In genomic region chr9:83652590-83653172, GRCm38 (mm10) we compare ENCODE assay signal across 8 mouse cellular contexts.
DNase-seq lines count a peak whose midpoint lies in the region; ATAC-seq and TF ChIP-seq lines count a peak whose summit lies in the region.

No protein-coding gene starts in this region.

- dilution Hi-C loops in CH12.LX (cut with MboI; ENCODE audit: extremely low pct_ligation_motif_present, extremely low pct_unique_long_range_greater_than_20kb, low sequenced_read_pairs): no loop called here

- no peaks in the 10 kb centered on the region for H3K27me3 ChIP-seq in kidney, embryonic 15.5 days
- no peaks in the 10 kb centered on the region for H3K27me3 ChIP-seq in CH12.LX (replicated peaks)
- H3K27me3 ChIP-seq in kidney, postnatal 0 days (ENCODE audit: insufficient read depth, low read length): no peaks in the 10 kb centered on the region
- H3K27me3 ChIP-seq in hindbrain, embryonic 14.5 days (ENCODE audit: control insufficient read depth, insufficient read depth, low read length): no peaks in the 10 kb centered on the region

- 31% methylated on average over 15 of the region's 15 CpGs for WGBS in kidney, embryonic 15.5 days
- WGBS in kidney, postnatal 0 days: 38% methylated on average over 15 of the region's 15 CpGs
- WGBS in hindbrain, embryonic 14.5 days: 31% methylated on average over 15 of the region's 15 CpGs

- no peak overlapping the region for H3K4me2 ChIP-seq in kidney, embryonic 15.5 days
- H3K4me2 ChIP-seq in CH12.LX (ENCODE audit: insufficient read depth, low read depth, poor library complexity, severe bottlenecking): peak overlapping the region; percentile 74
- no peak overlapping the region for H3K4me2 ChIP-seq in kidney, postnatal 0 days (ENCODE audit: low read length)
- no peak overlapping the region for H3K4me2 ChIP-seq in hindbrain, embryonic 14.5 days (replicated peaks)

- 0 out of 2 replicates have a peak, but pooled peaks cover 5% of the 10 kb centered on the region for H3K4me1 ChIP-seq in kidney, embryonic 15.5 days
- peaks cover 0 to 20% of the 10 kb centered on the region in 2 experiments; a peak in 2 of 4 replicates for H3K4me1 ChIP-seq in CH12.LX (ENCODE audit: control insufficient read depth in 1 of 2, insufficient read depth in 2 of 2)
- peaks cover 5% of the 10 kb centered on the region; the same call in 1 of the 2 replicates for H3K4me1 ChIP-seq in kidney, postnatal 0 days (replicated peaks; ENCODE audit: insufficient read depth, low read length)
- peaks cover 17% of the 10 kb centered on the region for H3K4me1 ChIP-seq in hindbrain, embryonic 14.5 days (replicated peaks; ENCODE audit: control insufficient read depth, insufficient read depth, low read length)

- H3K9me3 ChIP-seq in kidney, embryonic 15.5 days (replicated peaks): no peaks in the 10 kb centered on the region
- H3K9me3 ChIP-seq in CH12.LX (replicated peaks; ENCODE audit: low read length): peaks cover 2% of the 10 kb centered on the region
- no peaks in the 10 kb centered on the region for H3K9me3 ChIP-seq in kidney, postnatal 0 days (replicated peaks; ENCODE audit: low read length)
- H3K9me3 ChIP-seq in hindbrain, embryonic 14.5 days (ENCODE audit: control insufficient read depth, low read length): no peaks in the 10 kb centered on the region

- no peak overlapping the region for H3K27ac ChIP-seq in kidney, embryonic 15.5 days
- H3K27ac ChIP-seq in CH12.LX (ENCODE audit: insufficient read depth, low read depth): no peak overlapping the region
- H3K27ac ChIP-seq in kidney, postnatal 0 days: no peak overlapping the region
- no peak overlapping the region for H3K27ac ChIP-seq in hindbrain, embryonic 14.5 days

- peak; percentile 37; the same call in 1 of the 2 replicates for ATAC-seq in kidney, embryonic 15.5 days (replicated peaks; ENCODE audit: low FRiP score)
- ATAC-seq in activated CD4-positive, CD25-positive, alpha-beta regulatory T cell, adult 4 months: peak; percentile 81
- ATAC-seq in kidney, postnatal 0 days (replicated peaks; ENCODE audit: low FRiP score, low read depth): peak; percentile 73; the same call in 1 of the 2 replicates
- no peak for ATAC-seq in erythroblast, adult 5-6 weeks (replicated peaks; ENCODE audit: low FRiP score, poor library complexity, severe bottlenecking)
- ATAC-seq in hindbrain, embryonic 14.5 days (ENCODE audit: low FRiP score): no peak

- no peak overlapping the region for H3K9ac ChIP-seq in kidney, embryonic 15.5 days
- no peak overlapping the region; the same call in 1 of the 2 replicates for H3K9ac ChIP-seq in CH12.LX (ENCODE audit: insufficient read depth, low read depth)
- no peak overlapping the region for H3K9ac ChIP-seq in kidney, postnatal 0 days (ENCODE audit: low read depth, low read length)
- no peak overlapping the region for H3K9ac ChIP-seq in hindbrain, embryonic 14.5 days

- DNase-seq in kidney, postnatal 25 days: no peak
- DNase-seq in CH12.LX (ENCODE audit: extremely low read depth): peak; percentile 61
- DNase-seq in kidney, postnatal 0 days (ENCODE audit: low spot score): peak; percentile 47
- no peak for DNase-seq in left cerebral cortex, adult 9 months (ENCODE audit: low spot score in 2 of 2)
- no peak for DNase-seq in hindbrain, embryonic 14.5 days (ENCODE audit: low spot score)

- no peak overlapping the region for H3K4me3 ChIP-seq in kidney, embryonic 15.5 days (replicated peaks)
- peak overlapping the region in 1 of 3 experiments; percentile 25 for H3K4me3 ChIP-seq in CH12.LX (replicated peaks in 1 of 3; ENCODE audit: low read depth in 2 of 3, low read length in 2 of 3, poor library complexity in 1 of 3)
- no peak overlapping the region for H3K4me3 ChIP-seq in kidney, postnatal 0 days (replicated peaks; ENCODE audit: low read depth, low read length)
- H3K4me3 ChIP-seq in hindbrain, embryonic 14.5 days (replicated peaks; ENCODE audit: low read length): no peak overlapping the region

- in situ Hi-C loops in CH12.LX (cut with MboI; ENCODE audit: low pct_ligation_motif_present, low pct_unique_long_range_greater_than_20kb, low sequenced_read_pairs): no loop called here

- peak; percentile 88 to 92 for TF ChIP-seq CTCF in CH12.LX (conservative IDR thresholded peaks at IDR 0.05 in 1 of 2, IDR thresholded peaks at IDR 0.05 in 1 of 2; ENCODE audit: low read depth in 2 of 2, low read length in 2 of 2)
- TF ChIP-seq CTCF in kidney, postnatal 0 days (IDR thresholded peaks at IDR 0.05; ENCODE audit: low read depth): peak; percentile 71

- H3K36me3 ChIP-seq in kidney, embryonic 15.5 days: no peaks in the 10 kb centered on the region
- H3K36me3 ChIP-seq in CH12.LX (replicated peaks in 1 of 2; ENCODE audit: control insufficient read depth in 1 of 2, insufficient read depth in 1 of 2, low read length in 1 of 2): no peaks in the 10 kb centered on the region
- H3K36me3 ChIP-seq in kidney, postnatal 0 days (ENCODE audit: insufficient read depth, low read length): no peaks in the 10 kb centered on the region
- no peaks in the 10 kb centered on the region for H3K36me3 ChIP-seq in hindbrain, embryonic 14.5 days (replicated peaks; ENCODE audit: control insufficient read depth, insufficient read depth)

- H3K79me2 ChIP-seq in CH12.LX (replicated peaks; ENCODE audit: control insufficient read depth, extremely low read depth, insufficient read depth, poor library complexity, severe bottlenecking): no peaks in the 10 kb centered on the region

- no peak for TF ChIP-seq EP300 in CH12.LX (IDR thresholded peaks at IDR 0.05; ENCODE audit: low read length)

- peak; percentile 58 for TF ChIP-seq RAD21 in CH12.LX (IDR thresholded peaks at IDR 0.05; ENCODE audit: low read depth, low read length)

- TF ChIP-seq POLR2A in CH12.LX (IDR thresholded peaks at IDR 0.05; ENCODE audit: low read depth, low read length): no peak

TF ChIP-seq in CH12.LX, 34 proteins besides CTCF, POLR2A, EP300 and RAD21:
- TF ChIP-seq GABPA (IDR thresholded peaks at IDR 0.05; ENCODE audit: insufficient replicate concordance, low read depth, low read length) (no peak), ZC3H11A (IDR thresholded peaks at IDR 0.05; ENCODE audit: low read depth, low read length) (no peak), TBP (conservative IDR thresholded peaks at IDR 0.05; ENCODE audit: low read depth, low read length) (no peak), MAZ (IDR thresholded peaks at IDR 0.05; ENCODE audit: low read depth, low read length) (no peak), MXI1 (IDR thresholded peaks at IDR 0.05; ENCODE audit: low read depth, low read length) (no peak), E2F4 (IDR thresholded peaks at IDR 0.05; ENCODE audit: insufficient replicate concordance, low read depth, low read length) (no peak), SMC3 (IDR thresholded peaks at IDR 0.05; ENCODE audit: low read depth, low read length) (peak; percentile 89), BHLHE40 (IDR thresholded peaks at IDR 0.05; ENCODE audit: low read depth, low read length) (no peak), HCFC1 (IDR thresholded peaks at IDR 0.05; ENCODE audit: low read depth, low read length) (no peak), RCOR1 (conservative IDR thresholded peaks at IDR 0.05; ENCODE audit: low read depth, low read length) (no peak), NELFE (IDR thresholded peaks at IDR 0.05; ENCODE audit: low read depth, low read length) (no peak; the same call in 1 of the 2 replicates), NRF1 (IDR thresholded peaks at IDR 0.05; ENCODE audit: low read depth, low read length) (no peak), KAT2A (IDR thresholded peaks at IDR 0.05; ENCODE audit: insufficient replicate concordance, low read length) (no peak), ETS1 (conservative IDR thresholded peaks at IDR 0.05; ENCODE audit: low read depth, low read length) (no peak), UBTF (IDR thresholded peaks at IDR 0.05; ENCODE audit: low read depth, low read length) (no peak), MAFK (IDR thresholded peaks at IDR 0.05; ENCODE audit: insufficient replicate concordance, low read length) (no peak), POLR2AphosphoS2 (IDR thresholded peaks at IDR 0.05; ENCODE audit: low read depth, low read length) (no peak), ZKSCAN1 (IDR thresholded peaks at IDR 0.05; ENCODE audit: borderline replicate concordance, low read depth, low read length) (no peak), MYC (IDR thresholded peaks at IDR 0.05; ENCODE audit: low read depth, low read length) (0 out of 2 replicates have a peak, but pooled peaks have one; percentile 32), IRF4 (IDR thresholded peaks at IDR 0.05; ENCODE audit: low read depth, low read length) (peak; percentile 54), PAX5 (IDR thresholded peaks at IDR 0.05; ENCODE audit: low read length) (no peak), USF2 (conservative IDR thresholded peaks at IDR 0.05; ENCODE audit: low read depth, low read length) (no peak), CHD1 (IDR thresholded peaks at IDR 0.05; ENCODE audit: low read depth, low read length) (no peak), SIN3A (IDR thresholded peaks at IDR 0.05; ENCODE audit: low read length) (no peak), CHD2 (IDR thresholded peaks at IDR 0.05; ENCODE audit: low read length) (no peak), ZMIZ1 (IDR thresholded peaks at IDR 0.05; ENCODE audit: low read depth, low read length) (no peak), ZNF384 (IDR thresholded peaks at IDR 0.05; ENCODE audit: low read depth, low read length) (peak; percentile 54), MAX (IDR thresholded peaks at IDR 0.05; ENCODE audit: low read length) (no peak), TCF12 (IDR thresholded peaks at IDR 0.05; ENCODE audit: low read depth, low read length) (no peak), JUND (conservative IDR thresholded peaks at IDR 0.05; ENCODE audit: low read depth, low read length) (no peak), JUN (IDR thresholded peaks at IDR 0.05; ENCODE audit: insufficient read depth, low read depth, low read length) (no peak), USF1 (IDR thresholded peaks at IDR 0.05; ENCODE audit: low read depth, low read length) (no peak), MEF2A (IDR thresholded peaks at IDR 0.05; ENCODE audit: borderline replicate concordance, low read depth, low read length) (peak; percentile 51; the same call in 1 of the 2 replicates), ELF1 (IDR thresholded peaks at IDR 0.05; ENCODE audit: low read depth, low read length) (no peak)

Comparison
In these comparisons a context has a peak if more than half of its experiments do, and no peak if none do; other contexts are left out.
1. DNase-seq: peak in CH12.LX (single experiment) and kidney, postnatal 0 days (single experiment); none in kidney, postnatal 25 days (0 of 2), left cerebral cortex, adult 9 months (0 of 2) and hindbrain, embryonic 14.5 days (single experiment).
2. ATAC-seq: peak in kidney, embryonic 15.5 days (single experiment), activated CD4-positive, CD25-positive, alpha-beta regulatory T cell, adult 4 months (single experiment) and kidney, postnatal 0 days (single experiment); none in erythroblast, adult 5-6 weeks (single experiment) and hindbrain, embryonic 14.5 days (single experiment).